Mouse (Mus musculus) kidney, adult 11 months (tissue): Measurements from ENCODE around the gene Folr2.

ENCODE experiments used
- DNase-seq: peaks from one replicate; pipeline ENCODE4 v3.0.0; 2022

The Folr2 gene

DNA sequence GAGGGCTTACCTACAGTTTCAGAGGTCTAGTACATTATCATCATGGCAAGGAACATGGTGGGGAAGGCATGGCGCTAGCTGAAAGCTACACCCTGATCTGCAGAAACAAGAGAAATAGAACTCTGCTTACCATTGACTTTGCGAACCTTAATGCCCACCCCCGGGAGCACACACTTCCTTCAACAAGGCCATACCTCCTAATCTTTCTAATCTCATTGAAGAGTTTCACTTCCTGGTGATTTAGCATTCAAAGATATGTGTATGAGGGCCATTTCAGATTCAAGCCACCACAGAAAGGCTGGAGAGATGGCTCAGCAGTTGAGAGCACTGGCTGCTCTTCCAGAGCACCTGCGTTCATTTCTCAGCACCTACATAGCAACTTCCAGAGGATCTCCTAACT lies at the start of gene Folr2:
Gene Folr2 (minus strand): TSS at position 101 of the 400 bp plus-strand sequence.
- DNase-seq: no peak

GRCm38 (mm10) chr7:101906696-101907095 lies 49.7 kb upstream of the Folr2 start:
- DNase-seq: no peak

DNA sequence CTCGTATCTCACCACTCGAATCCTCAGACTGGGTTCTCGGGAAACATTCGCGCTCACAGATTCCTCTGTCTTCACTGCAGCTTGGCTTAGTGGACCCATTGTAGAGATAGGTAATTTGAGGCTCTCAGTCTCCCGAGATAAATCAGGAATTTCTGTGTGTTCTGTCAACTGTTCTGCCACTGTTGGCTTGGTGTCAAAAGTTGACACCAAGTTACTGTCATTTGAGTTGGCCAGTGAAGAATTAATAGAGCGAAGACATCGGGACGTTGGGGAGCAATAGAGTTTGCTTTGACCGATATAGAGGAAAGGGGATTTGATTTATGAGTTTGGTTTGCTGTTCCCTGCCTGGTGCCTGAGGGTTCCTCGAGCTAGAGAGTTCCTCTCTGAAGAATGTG lies 49.3 kb upstream of the Folr2 start, which contains the start of gene Tomt:
Gene Tomt (minus strand): TSS at position 73 of the 395 bp plus-strand sequence.
- no peak for DNase-seq

GRCm38 (mm10) chr7:101905561-101906286 lies 48.7 kb upstream of the Folr2 start, which contains the start of gene Lamtor1:
Lamtor1 (plus strand) TSS chr7:101905904.
- peak; percentile 100 for DNase-seq

DNA sequence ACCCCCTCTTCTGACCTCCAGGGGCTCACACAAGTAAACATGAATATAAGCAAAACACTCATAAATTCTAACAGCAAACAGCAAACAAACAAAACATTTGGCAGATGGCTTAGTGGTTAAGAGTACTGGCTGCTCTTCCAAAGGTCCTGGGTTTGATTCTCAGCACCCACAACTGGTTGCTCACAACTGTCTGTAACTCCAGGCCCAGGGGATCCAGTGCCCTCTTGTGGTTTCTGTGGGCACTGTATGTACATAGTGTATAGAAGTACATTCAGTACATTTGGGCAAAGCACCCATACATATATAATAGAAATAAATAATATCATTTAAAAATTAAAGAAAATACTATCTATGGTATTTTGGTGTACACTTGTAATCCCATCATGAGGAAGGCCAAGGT lies 45.9 kb upstream of the Folr2 start:
- DNase-seq: no peak

GRCm38 (mm10) chr7:101901969-101902368 lies 45.0 kb upstream of the Folr2 start:
- no peak for DNase-seq

DNA sequence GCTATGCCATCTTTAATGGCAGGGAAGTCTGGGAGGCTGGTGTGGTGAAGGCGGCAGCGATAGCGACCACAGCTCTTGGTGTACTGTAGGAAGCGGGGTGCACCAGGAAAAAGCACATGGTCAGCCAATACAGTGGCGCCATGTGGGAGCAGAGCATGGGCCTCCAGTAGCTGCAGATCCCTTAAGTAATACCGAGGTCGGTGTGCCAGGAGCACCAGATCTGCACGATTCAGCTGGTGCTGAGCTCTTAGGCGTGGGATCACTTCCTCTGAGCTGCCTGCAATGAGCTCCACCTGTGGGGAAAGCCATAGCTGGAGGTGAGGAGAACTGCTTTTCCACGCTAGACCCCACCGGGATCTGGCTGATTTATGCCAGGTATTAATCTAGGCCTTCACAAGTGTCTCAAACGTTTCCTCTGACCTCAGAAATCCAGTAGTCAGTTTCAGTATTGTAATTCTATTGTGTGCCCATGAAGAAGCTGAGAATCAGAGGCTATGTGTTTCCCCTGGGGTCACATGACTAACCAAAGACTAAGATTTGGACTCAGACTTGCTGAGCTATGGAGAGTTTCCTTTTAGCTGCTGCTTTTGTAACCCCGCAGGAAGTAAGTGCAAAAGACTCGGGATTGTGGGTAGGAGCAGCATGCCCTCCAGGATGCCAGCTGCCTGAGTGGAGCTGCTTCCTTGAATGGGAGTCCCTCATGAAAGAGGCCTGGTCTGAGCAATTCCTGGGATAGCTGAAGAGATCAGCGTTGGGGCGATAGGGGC lies 43.5 kb upstream of the Folr2 start:
- DNase-seq: no peak

GRCm38 (mm10) chr7:101896104-101897066 lies 39.4 kb upstream of the Folr2 start:
- DNase-seq: peak; percentile 99

DNA sequence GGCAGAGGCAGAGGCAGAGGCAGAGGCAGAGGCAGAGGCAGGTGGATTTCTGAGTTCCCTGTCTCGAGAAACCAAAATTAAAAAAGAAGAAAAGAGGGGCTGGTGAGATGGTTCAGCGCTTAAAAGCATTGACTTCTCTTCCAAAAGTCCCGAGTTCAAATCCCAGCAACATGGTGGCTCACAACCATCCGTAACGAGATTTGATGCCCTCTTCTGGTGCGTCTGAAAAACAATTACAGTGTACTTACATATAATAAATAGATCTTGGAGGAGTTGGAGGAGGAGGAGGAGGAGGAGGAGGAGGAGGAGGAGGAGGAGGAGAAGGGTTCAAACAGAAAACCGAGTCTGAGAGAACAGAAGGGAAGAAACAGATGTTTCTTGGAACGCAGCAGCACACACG lies 38.7 kb upstream of the Folr2 start:
- no peak for DNase-seq

DNA sequence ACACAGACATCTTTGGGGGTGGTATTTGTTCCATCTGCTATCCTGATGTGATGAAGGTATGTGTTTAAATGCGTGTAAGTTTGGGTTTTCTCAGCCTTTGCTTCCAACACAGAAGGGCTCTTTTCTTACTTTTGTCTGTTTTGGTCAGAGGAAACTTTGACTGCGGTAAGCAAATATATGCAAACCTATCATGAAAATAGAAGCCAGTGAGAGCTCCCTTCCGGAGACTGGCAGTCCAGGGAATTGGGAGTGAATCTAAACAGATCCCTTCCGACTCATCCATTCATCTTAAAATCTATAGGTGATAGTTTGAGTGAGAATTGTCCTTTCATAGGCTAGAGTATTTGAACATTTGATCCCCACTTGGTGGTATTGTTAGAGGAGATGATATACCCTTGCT lies 31.5 kb upstream of the Folr2 start:
- DNase-seq: no peak

- no peak for DNase-seq
Observed at GRCm38 (mm10) chr7:101886274-101886673, 29.3 kb upstream of the Folr2 start.

DNA sequence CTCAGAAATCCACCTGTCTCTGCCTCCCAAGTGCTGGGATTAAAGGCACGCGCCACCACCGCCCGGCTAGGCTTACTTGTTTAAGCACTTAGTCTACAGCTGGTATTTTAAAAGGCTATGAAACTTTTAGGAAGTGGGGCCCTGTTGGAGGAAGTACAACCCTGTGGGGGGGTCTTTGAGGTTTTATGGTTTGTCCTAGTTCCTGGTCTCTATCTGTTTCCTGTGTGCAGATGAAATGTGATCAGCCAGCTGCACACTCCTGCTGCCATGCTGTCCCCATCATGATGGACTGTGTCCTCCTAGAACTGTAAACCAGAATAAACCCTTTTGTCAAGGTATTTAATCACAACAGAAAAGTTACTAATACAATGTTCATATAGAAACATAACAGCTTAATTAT lies 27.2 kb upstream of the Folr2 start:
- no peak for DNase-seq

GRCm38 (mm10) chr7:101882413-101883154 lies 25.6 kb upstream of the Folr2 start:
- DNase-seq: no peak

- no peak for DNase-seq
Observed at GRCm38 (mm10) chr7:101880855-101881254, 23.9 kb upstream of the Folr2 start.

- no peak for DNase-seq
Observed at GRCm38 (mm10) chr7:101875978-101876377, 19.0 kb upstream of the Folr2 start.

DNA sequence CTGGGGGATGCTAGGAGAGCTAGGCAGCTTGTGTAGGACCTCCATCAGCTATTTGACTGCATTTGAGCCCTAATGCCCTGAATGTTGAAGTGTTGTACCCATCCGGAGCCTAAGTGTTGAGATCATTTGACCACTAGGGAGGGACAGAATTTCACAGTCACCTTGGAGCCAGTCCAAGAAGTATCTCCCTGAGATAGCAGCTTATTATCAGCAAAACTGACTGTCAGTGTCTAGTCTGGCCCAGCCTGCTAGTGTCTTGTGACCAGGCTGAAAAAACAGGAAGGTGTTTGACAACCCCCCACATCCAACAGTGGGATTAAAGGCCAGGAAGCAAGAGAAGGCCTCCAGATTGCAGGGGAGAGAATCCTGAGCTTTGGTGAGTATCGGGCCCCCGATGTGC lies 14.3 kb upstream of the Folr2 start:
- DNase-seq: no peak

DNA sequence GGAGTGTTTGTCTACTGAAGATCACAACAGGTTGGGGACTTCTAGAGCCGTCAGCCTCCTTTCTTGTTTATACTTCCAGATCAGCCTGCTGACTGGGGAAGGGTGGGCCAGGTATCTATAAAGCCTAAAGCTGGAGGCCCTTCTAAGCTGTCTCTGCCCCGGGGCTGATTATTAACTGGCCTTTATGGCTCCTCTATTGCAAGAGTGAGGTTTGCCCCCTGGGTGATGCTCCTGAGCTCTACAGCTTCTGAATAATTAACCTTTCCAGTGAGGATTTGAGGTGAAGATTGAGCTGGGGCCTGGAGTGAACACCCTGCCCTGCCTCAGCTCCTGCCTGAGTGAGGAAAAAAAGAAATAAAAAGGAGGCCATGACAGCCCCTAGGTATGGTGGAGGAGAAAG lies 13.6 kb upstream of the Folr2 start, which contains the start of gene Folr1:
Gene Folr1 (minus strand): TSS at position 160 of the 400 bp plus-strand sequence.
- peak; percentile 85 for DNase-seq

GRCm38 (mm10) chr7:101869163-101869500 lies 12.1 kb upstream of the Folr2 start:
- peak; percentile 49 for DNase-seq

GRCm38 (mm10) chr7:101868241-101869162 lies 11.5 kb upstream of the Folr2 start:
- DNase-seq: peak; percentile 78

DNA sequence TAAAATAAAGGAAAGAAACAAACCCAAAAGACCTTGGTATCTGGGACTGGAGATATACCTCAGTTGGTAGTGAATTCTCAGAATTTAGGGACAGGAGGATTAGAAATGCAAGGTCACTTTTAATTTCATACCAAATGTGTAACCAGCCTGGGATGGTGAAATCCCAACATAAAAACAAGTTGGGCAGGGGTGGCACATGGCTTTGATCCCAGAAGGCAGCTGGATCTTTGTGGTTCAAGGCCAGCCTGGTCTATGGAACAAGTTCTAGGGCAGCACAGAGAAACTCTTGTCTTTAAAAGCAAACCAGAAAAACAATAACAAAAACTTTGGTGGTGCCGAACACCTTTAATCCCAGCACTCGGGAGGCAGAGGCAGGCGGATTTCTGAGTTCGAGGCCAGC lies 10.5 kb upstream of the Folr2 start:
- no peak for DNase-seq
